Mouse (Mus musculus) stomach, embryonic 15.5 days (tissue): ENCODE results near the gene Dpp6. TPM values are rescaled to one million over a fixed set of nuclear protein-coding genes. Genes with fewer than 3 reads are reported as not detected.

ENCODE experiments used
- ATAC-seq: fragments of 200-750 bp; cut with Nextera tagmentation; 2 replicates; pipeline ENCODE4 v1.8.0; 2017; ENCODE audit warnings: low read depth, moderate number of reproducible peaks, moderate TSS enrichment; ENCODE audit not compliant: insufficient read depth, low FRiP score
- H3K27ac ChIP-seq: fragments of 300-500 bp; sonication (generic); 2 replicates; pipeline ENCODE4 v1.5.1; 2015; ENCODE audit warnings: mild to moderate bottlenecking, inconsistent platforms
- H3K27me3 ChIP-seq: fragments of 300-500 bp; sonication (generic); replicated peaks from 2 replicates; pipeline ENCODE4 v1.6.1; 2015; ENCODE audit warnings: inconsistent platforms
- H3K36me3 ChIP-seq: fragments of 300-500 bp; sonication (generic); 2 replicates; pipeline ENCODE4 v1.6.1; 2015; ENCODE audit warnings: inconsistent platforms
- H3K4me1 ChIP-seq: fragments of 300-500 bp; sonication (generic); 2 replicates; pipeline ENCODE4 v1.6.1; 2015; ENCODE audit warnings: inconsistent platforms
- H3K4me2 ChIP-seq: fragments of 300-500 bp; sonication (generic); 2 replicates; pipeline ENCODE4 v1.6.1; 2015; ENCODE audit warnings: mild to moderate bottlenecking, inconsistent platforms
- H3K4me3 ChIP-seq: fragments of 300-500 bp; sonication (generic); replicated peaks from 2 replicates; pipeline ENCODE4 v1.5.1; 2015; ENCODE audit warnings: inconsistent platforms
- H3K9ac ChIP-seq: fragments of 300-500 bp; sonication (generic); 2 replicates; pipeline ENCODE4 v1.6.1; 2015; ENCODE audit warnings: inconsistent platforms
- H3K9me3 ChIP-seq: fragments of 300-500 bp; sonication (generic); 2 replicates; pipeline ENCODE4 v1.6.1; 2016; ENCODE audit warnings: inconsistent platforms
- WGBS: fragments of 180-500 bp; shearing (Covaris S2); methylation state at CpG from one replicate; pipeline ENCODE4 v1.1.7; 2015; 5-methylcytosine and 5-hydroxymethylcytosine counted together
- polyA plus RNA-seq: library from polyadenylated mRNA; unstranded; fragments of >200 nt; fragmentation: Nextera tagmentation; extraction: Ambion mirVana; gene quantifications from 2 replicates; pipeline ENCODE4 v1.2.1, GENCODE M21; 2015

Gene Dpp6
- polyA plus RNA-seq, 1 experiment from 2014 or later = 2.4 TPM

- H3K4me1 ChIP-seq = no peaks in the 10 kb centered on the region
- 53% methylated on average over 8 of the region's 8 CpGs for WGBS
- H3K4me3 ChIP-seq = no peak overlapping the region
- H3K4me2 ChIP-seq = no peak overlapping the region
- no peaks in the 10 kb centered on the region for H3K27me3 ChIP-seq
- H3K36me3 ChIP-seq = no peaks in the 10 kb centered on the region
- H3K27ac ChIP-seq = no peak overlapping the region
- no peak overlapping the region for H3K9ac ChIP-seq
- no peaks in the 10 kb centered on the region for H3K9me3 ChIP-seq
- ATAC-seq = no peak
These were observed 457.9 kb downstream of the Dpp6 start for GRCm38 (mm10) chr5:27274781-27275395.

DNA sequence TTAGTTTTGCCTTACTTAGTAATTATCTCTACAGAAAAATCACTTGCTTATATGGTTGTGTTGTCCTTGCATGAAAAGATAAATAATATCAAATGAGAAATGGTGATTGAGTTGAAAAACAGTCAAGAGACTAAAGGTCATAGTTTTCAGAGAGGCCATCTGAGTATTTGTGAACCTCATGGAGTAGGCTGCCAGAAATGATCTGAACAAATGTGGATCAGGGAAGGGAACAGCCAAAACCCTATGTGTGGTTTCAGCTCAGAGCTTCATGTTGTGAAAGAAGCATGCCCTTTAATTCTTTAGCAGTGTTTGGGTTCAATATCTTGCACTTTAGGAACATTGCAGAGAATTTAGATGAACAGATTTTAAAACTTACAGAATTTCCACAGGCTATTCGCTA lies 458.9 kb downstream of the Dpp6 start:
- WGBS = 82% methylated on average over 1 of the region's 1 CpGs
- no peaks in the 10 kb centered on the region for H3K9me3 ChIP-seq
- H3K4me1 ChIP-seq = no peaks in the 10 kb centered on the region
- ATAC-seq = no peak
- H3K4me3 ChIP-seq = no peak overlapping the region
- H3K27ac ChIP-seq = no peak overlapping the region
- H3K4me2 ChIP-seq = no peak overlapping the region
- no peak overlapping the region for H3K9ac ChIP-seq
- no peaks in the 10 kb centered on the region for H3K27me3 ChIP-seq
- H3K36me3 ChIP-seq = no peaks in the 10 kb centered on the region

DNA sequence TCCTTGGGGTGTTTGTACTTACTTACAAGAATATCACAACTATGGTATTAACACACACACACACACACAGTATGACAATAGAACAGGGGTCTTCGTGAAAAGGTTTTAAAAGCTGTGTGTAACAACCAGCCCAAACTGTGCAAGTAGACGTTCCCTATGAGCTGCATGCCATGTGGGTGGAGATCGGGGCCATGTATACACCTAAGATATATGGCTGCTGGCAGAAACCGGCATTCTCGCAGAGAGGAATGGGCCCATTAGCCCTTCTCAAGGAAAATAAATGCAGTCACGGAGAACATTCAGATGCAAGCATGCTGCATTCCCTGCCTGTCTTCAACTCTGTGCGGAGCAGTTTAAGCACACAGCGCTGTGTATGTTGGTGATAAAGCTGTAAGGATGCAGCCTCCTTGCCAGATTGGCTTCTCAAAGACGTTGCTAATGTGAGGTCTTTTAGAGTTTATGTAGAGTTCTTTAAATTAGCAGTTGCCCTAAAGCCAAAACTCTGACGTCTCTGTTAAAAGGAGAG lies 461.2 kb downstream of the Dpp6 start:
- ATAC-seq = no peak
- no peak overlapping the region for H3K9ac ChIP-seq
- no peak overlapping the region for H3K4me3 ChIP-seq
- no peak overlapping the region for H3K4me2 ChIP-seq
- H3K9me3 ChIP-seq = no peaks in the 10 kb centered on the region
- H3K4me1 ChIP-seq = no peaks in the 10 kb centered on the region
- H3K27ac ChIP-seq = no peak overlapping the region
- WGBS = 60% methylated on average over 10 of the region's 10 CpGs
- no peaks in the 10 kb centered on the region for H3K27me3 ChIP-seq
- no peaks in the 10 kb centered on the region for H3K36me3 ChIP-seq

GRCm38 (mm10) chr5:27286876-27287275 lies 469.9 kb downstream of the Dpp6 start:
- WGBS = 70% methylated on average over 4 of the region's 4 CpGs

DNA sequence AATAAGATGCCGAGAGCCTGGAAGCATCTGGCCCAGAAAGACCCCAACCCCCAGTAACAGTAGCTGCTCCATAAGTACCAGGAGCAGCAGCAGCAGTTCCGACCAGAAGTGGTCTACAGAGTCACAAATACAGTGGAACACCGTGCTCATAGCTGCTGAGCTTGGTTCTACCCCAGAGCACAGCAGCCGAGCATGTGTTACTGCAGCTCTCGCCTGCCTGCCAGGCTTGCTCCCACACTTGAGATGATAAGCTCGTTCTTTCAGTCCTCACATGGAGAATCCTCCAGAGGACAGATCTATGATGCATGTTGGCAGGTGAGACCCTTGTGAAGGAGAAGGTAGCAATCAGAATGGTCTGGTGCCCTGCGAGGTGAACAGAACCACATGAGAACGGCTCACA lies 474.4 kb downstream of the Dpp6 start:
- H3K4me3 ChIP-seq = no peak overlapping the region
- no peaks in the 10 kb centered on the region for H3K4me1 ChIP-seq
- 79% methylated on average over 8 of the region's 8 CpGs for WGBS
- no peaks in the 10 kb centered on the region for H3K27me3 ChIP-seq
- H3K36me3 ChIP-seq = no peaks in the 10 kb centered on the region
- H3K4me2 ChIP-seq = no peak overlapping the region
- no peak overlapping the region for H3K9ac ChIP-seq
- no peak overlapping the region for H3K27ac ChIP-seq
- no peaks in the 10 kb centered on the region for H3K9me3 ChIP-seq
- no peak for ATAC-seq

More at GRCm38 (mm10) chr5:27286876-27287275, 469.9 kb downstream of the Dpp6 start:
- no peak overlapping the region for H3K4me2 ChIP-seq
- no peaks in the 10 kb centered on the region for H3K27me3 ChIP-seq
- no peaks in the 10 kb centered on the region for H3K36me3 ChIP-seq
- ATAC-seq = no peak
- H3K4me3 ChIP-seq = no peak overlapping the region
- no peak overlapping the region for H3K9ac ChIP-seq
- H3K9me3 ChIP-seq = no peaks in the 10 kb centered on the region
- no peaks in the 10 kb centered on the region for H3K4me1 ChIP-seq
- no peak overlapping the region for H3K27ac ChIP-seq

DNA sequence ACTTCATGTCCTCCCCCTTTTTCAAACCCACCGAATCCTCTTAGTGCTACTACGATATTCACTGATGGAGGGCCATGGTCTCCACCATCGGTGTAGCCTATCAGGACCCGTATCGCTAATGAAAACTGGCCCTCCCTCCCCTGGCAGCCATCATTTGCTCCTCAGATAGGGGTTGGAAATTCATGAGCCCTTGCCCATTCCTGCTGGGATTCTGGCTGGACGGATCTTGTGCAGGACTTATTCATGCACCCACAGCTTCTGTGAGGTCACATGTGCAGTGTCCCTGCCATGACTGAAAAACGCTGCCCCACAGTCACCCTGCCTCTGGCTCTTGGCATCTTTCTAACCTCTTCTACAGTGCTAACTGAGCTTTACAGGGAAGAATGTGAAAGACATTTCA lies 475.2 kb downstream of the Dpp6 start:
- Histone ChIP-seq H3K9ac (no peak overlapping the region), H3K27ac (no peak overlapping the region), H3K36me3 (no peaks in the 10 kb centered on the region), H3K27me3 (no peaks in the 10 kb centered on the region), H3K4me2 (no peak overlapping the region), H3K4me1 (no peaks in the 10 kb centered on the region), H3K9me3 (no peaks in the 10 kb centered on the region), H3K4me3 (no peak overlapping the region)
- WGBS = 92% methylated on average over 7 of the region's 7 CpGs
- ATAC-seq = no peak

DNA sequence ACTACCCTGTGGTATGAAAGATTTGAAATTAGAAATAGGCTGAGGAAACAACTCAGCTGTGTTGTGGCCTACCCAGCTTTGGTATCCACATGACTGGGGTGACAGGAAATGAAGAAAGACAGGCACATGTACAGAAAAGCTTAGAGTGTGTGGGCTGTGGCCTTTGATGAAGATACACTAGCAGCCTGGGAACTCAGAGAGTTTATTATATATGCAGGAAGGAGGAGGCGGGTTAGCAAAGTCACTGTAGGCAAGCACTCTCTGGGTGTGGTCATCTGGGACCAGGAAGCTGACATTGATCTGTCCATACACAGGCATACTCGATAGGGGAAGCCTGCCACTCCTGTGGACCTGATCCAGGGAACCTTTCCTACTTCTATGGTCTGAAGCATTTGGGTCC lies 487.1 kb downstream of the Dpp6 start:
- Histone ChIP-seq H3K9me3 (no peaks in the 10 kb centered on the region), H3K27me3 (no peaks in the 10 kb centered on the region), H3K4me3 (no peak overlapping the region), H3K27ac (no peak overlapping the region), H3K36me3 (no peaks in the 10 kb centered on the region), H3K4me2 (no peak overlapping the region), H3K9ac (no peak overlapping the region), H3K4me1 (no peaks in the 10 kb centered on the region)
- ATAC-seq = no peak
- WGBS = 68% methylated on average over 2 of the region's 2 CpGs

GRCm38 (mm10) chr5:27306497-27307152 lies 489.6 kb downstream of the Dpp6 start:
- Histone ChIP-seq H3K36me3 (no peaks in the 10 kb centered on the region), H3K4me2 (no peak overlapping the region), H3K4me1 (no peaks in the 10 kb centered on the region), H3K4me3 (no peak overlapping the region), H3K27me3 (no peaks in the 10 kb centered on the region), H3K9ac (no peak overlapping the region), H3K27ac (no peak overlapping the region), H3K9me3 (no peaks in the 10 kb centered on the region)
- WGBS = 55% methylated on average over 4 of the region's 4 CpGs
- no peak for ATAC-seq

GRCm38 (mm10) chr5:27310217-27310616 lies 493.2 kb downstream of the Dpp6 start:
- 64% methylated on average over 2 of the region's 2 CpGs for WGBS
- Histone ChIP-seq H3K27ac (no peak overlapping the region), H3K4me1 (no peaks in the 10 kb centered on the region), H3K4me2 (no peak overlapping the region), H3K9me3 (no peaks in the 10 kb centered on the region), H3K9ac (no peak overlapping the region), H3K36me3 (no peaks in the 10 kb centered on the region), H3K27me3 (no peaks in the 10 kb centered on the region), H3K4me3 (no peak overlapping the region)
- ATAC-seq = no peak

GRCm38 (mm10) chr5:27316674-27317073 lies 499.7 kb downstream of the Dpp6 start:
- H3K9ac ChIP-seq = no peak overlapping the region
- 26% methylated on average over 1 of the region's 1 CpGs for WGBS
- no peaks in the 10 kb centered on the region for H3K27me3 ChIP-seq
- H3K4me3 ChIP-seq = no peak overlapping the region
- no peaks in the 10 kb centered on the region for H3K4me1 ChIP-seq
- no peak overlapping the region for H3K27ac ChIP-seq
- no peaks in the 10 kb centered on the region for H3K9me3 ChIP-seq
- H3K4me2 ChIP-seq = no peak overlapping the region
- no peak for ATAC-seq
- no peaks in the 10 kb centered on the region for H3K36me3 ChIP-seq

- no peak for ATAC-seq
- H3K9ac ChIP-seq = no peak overlapping the region
These were observed 500.3 kb downstream of the Dpp6 start for GRCm38 (mm10) chr5:27317264-27317663.

GRCm38 (mm10) chr5:27317832-27318231 lies 500.8 kb downstream of the Dpp6 start:
- Histone ChIP-seq H3K4me1 (no peaks in the 10 kb centered on the region), H3K36me3 (no peaks in the 10 kb centered on the region), H3K4me3 (no peak overlapping the region), H3K9me3 (no peaks in the 10 kb centered on the region), H3K9ac (no peak overlapping the region), H3K27me3 (no peaks in the 10 kb centered on the region), H3K4me2 (no peak overlapping the region), H3K27ac (no peak overlapping the region)
- ATAC-seq = no peak
- 77% methylated on average over 1 of the region's 1 CpGs for WGBS

More at GRCm38 (mm10) chr5:27317264-27317663, 500.3 kb downstream of the Dpp6 start:
- Histone ChIP-seq H3K27ac (no peak overlapping the region), H3K4me3 (no peak overlapping the region), H3K27me3 (no peaks in the 10 kb centered on the region), H3K4me1 (no peaks in the 10 kb centered on the region), H3K36me3 (no peaks in the 10 kb centered on the region), H3K4me2 (no peak overlapping the region), H3K9me3 (no peaks in the 10 kb centered on the region)
